Mouse (Mus musculus) left cerebral cortex, postnatal 25 days (tissue): ENCODE data around the gene Syt12. TPM values are rescaled to one million over a fixed set of nuclear protein-coding genes. Genes with fewer than 3 reads are reported as not detected.
A peak's percentile ranks its signal among the peaks of the same experiment; 100 is the strongest.

ENCODE experiments used
- DNase-seq, 2 experiments: peaks; one replicate each; pipeline ENCODE4 v3.0.0; 2022; ENCODE audit warnings: low spot score in 2 of 2, mixed read lengths in 1 of 2
- intact Hi-C: fragments of 180-260 bp; cut with DNase I; formaldehyde crosslinking; loops from one replicate; pipeline ENCODE4 v1.15.1; 2025
- total RNA-seq, 2 experiments: library from RNA; stranded (reverse); gene quantifications; 2 replicates each; pipeline ENCODE4 v1.2.3; 2021

Gene Syt12
- total RNA-seq, 2 experiments from 2014 or later, result 38.2 to 43.4 TPM

DNA sequence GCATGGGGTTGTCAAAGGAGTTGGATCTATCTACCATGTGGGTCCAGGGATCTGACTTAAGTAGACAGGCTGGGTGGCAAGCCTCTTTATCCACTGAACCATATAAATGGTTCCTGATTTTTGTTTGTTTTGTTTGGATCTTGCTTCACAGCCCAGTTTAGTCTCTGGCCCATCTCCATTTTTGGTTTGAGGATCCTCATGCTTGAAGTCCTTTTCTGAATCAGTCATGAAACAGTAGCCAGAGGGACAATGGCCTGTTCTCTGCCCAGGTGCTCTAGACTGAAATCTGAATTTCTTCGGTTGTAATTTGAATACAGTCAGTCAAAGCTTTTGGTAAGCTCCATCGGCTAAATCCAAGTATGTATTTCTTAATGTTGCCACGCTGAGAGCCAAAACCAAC lies 54.7 kb downstream of the Syt12 start:
- DNase-seq, result no peak
- intact Hi-C loops, result no loop called here

DNA sequence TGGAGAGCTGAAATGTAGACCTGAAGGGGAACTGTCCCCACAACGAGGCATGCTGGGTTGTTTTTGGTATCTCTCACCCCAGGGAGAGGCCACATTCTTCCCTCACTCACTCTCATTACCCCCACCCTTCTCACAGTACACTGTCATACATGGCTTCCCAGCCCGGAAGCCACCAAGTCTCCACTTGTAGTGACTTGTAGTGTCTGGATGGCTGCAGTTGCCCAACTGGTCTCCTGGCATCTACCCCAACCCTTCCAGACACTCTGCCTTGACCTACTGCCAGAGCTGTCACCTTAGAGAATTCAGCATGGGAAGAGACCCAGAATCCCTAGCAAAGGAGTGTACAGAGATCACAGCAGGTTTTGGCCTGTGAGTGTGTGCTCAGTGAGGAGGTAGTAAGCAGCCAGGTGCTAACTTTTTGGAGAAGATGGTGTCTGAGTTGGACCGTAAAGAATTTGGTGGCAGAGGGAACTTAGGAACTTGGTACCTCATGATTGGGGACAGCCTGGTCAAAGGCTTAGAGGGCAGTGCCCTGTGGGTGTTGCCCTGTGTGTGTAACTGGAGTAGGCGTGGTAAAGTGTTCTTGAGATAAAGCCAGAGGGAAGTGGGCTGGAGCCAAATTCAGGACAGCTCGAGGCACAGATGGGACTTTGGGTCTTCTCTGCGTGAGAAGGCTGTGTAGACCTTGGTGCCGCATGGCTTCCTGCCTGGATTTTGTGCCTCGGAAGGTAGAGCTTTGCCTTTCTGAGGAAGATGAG lies 56.9 kb downstream of the Syt12 start:
- intact Hi-C loops, result no loop called here
- no peak for DNase-seq

DNA sequence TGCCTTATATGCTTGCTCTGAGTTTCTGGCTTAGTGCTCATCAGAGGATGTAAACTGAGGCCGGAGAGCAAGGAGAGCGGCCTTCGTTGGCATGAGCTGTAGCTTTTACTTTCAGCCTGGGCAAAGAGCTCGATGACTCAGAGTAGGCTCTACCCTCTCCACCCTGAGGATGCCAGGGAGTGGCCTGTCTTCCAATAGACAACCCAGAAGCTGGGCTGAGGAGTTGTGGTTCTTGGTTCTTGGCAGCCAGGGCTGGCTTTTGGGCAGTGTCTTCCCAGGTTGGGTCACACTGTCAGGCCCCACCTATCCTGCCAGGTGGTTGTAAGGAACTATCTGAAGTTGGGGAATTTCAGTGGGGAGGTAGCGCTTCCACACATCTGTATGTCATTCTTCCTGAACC lies 57.5 kb downstream of the Syt12 start:
- intact Hi-C loops, result no loop called here

DNA sequence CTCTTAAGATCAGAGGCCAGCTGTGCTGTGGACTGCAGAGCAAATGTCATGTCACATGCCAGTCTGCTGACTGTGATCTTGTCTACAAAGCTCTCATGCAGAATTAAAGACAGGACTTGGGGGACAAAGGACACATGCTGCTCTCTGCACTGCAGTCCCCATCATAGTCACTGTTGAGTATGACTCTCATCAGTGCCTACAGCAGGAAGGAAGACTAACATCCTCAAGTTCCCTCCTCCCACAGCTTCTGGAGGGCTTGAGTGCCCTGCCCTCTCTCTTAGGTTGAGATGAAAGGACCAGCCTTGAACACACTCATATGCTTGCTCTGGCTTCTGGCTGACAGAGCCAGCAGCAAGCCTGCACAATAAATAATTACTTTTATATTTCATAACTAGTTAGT lies 59.5 kb downstream of the Syt12 start:
- no peak for DNase-seq
- intact Hi-C loops, result no loop called here

More for the DNA sequence above, 57.5 kb downstream of the Syt12 start:
- no peak for DNase-seq

DNA sequence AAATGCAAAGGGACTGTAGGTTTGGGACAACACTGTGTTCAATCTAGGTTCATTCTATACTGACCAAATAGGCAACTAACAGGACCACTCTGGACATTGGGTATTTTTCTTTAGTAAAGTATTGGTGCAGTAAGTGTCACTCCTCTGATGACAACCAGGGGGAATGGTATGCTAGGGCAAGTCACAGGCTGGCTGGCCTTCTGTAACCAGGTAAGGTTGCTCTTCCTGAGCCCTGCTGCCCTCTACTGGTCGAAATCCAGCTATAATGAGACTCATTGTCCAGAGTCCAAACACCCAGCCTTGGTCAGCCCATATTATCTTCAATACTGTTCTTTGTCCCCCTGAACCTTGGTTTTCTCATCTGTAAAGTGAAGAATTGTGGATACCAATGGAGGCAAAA lies 60.1 kb downstream of the Syt12 start:
- DNase-seq, result peak; percentile 46 to 65
- intact Hi-C loops, result no loop called here

DNA sequence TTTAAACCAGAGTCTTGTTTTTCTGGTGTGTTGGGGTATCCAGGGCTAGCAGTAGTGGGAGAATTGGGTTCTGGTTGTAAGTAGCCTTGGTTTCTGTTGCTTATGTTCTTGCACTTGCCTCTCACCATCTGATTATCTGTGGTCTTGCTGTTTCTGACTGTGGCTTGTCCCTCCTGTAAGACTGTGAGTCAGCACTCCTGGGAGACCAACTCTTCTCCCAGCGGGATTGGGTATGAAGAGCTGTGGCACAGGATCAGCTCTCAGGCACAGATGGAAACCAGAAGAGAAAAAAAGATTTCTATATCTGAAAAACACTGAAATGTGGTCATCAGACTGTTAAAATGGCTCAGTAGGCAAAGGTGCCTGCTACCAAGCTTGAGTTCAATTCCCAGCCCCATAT lies 62.6 kb downstream of the Syt12 start:
- no peak for DNase-seq
- intact Hi-C loops, result no loop called here

- DNase-seq, result no peak
- intact Hi-C loops, result no loop called here
These were observed 68.2 kb downstream of the Syt12 start for GRCm38 (mm10) chr19:4409062-4409461.

DNA sequence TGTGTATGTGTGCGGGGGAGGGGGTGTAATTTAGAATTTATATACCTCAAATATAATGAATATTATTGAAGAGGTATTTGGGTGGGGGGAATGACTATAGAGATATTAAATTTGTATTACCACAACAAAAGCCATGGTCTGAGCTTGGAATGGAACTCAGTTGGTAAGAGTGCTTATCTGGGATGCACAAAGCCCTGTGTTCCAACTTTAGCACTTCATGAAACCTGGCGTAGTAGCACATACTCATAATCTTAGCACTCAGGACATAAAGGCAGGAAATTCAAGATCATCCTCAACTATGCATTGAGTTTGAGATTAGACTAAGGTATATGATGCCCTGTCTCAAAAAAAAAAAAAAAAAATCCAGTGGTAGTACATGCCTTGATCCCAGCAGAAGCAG lies 72.4 kb downstream of the Syt12 start:
- no peak for DNase-seq
- intact Hi-C loops, result no loop called here

- intact Hi-C loops, result loop anchor here (5.0 kb wide), 1 partner anchor 593 kb away; the partner anchor contains the start of gene Npas4
These were observed 78.3 kb downstream of the Syt12 start for GRCm38 (mm10) chr19:4398959-4399358.

DNA sequence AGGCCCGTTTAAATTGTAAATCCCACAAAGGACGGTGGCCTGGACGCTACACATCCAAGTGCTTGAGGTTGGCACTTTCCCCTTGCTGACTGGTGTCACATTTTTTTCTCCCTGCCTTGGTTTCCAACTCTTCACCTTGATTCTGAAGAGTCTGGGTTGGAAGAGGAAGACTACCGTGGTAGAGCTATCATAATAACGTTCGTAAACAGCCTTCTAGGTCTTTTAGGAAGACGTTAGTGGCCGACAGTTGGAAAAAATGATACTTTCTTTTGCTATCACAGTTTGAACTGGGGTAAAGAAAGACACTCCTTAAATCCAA lies 78.7 kb downstream of the Syt12 start:
- intact Hi-C loops, result loop anchor here (5.0 kb wide), 1 partner anchor 594 kb away; the partner anchor contains the start of gene Npas4
- no peak for DNase-seq

More at GRCm38 (mm10) chr19:4398959-4399358, 78.3 kb downstream of the Syt12 start:
- no peak for DNase-seq

GRCm38 (mm10) chr19:4397798-4398629 lies 79.2 kb downstream of the Syt12 start, which contains the start of gene Kdm2a:
Kdm2a (minus strand) TSS chr19:4398285.
- intact Hi-C loops, result loop anchor here (2.0 to 5.0 kb wide), 3 partner anchors 63 to 594 kb away; partner anchors contain the start of genes Npas4 and Syt12
- DNase-seq, result peak; percentile 42 to 53

- DNase-seq, result peak; percentile 95 to 96
- intact Hi-C loops, result loop anchor here (2.0 to 5.0 kb wide), 3 partner anchors 62 to 595 kb away; partner anchors contain the start of genes Npas4 and Syt12
These were observed 80.0 kb downstream of the Syt12 start for GRCm38 (mm10) chr19:4396998-4397797.

GRCm38 (mm10) chr19:4396081-4396997 lies 80.9 kb downstream of the Syt12 start:
- intact Hi-C loops, result loop anchor here (2.0 to 5.0 kb wide), 3 partner anchors 62 to 596 kb away; partner anchors contain the start of genes Npas4 and Syt12
- DNase-seq, result peak; percentile 9 to 25

Other genes with a start within 250 kb of the Syt12 start
- gene Pold4, start 245.5 kb downstream of the Syt12 start, total RNA-seq, result 10 to 100 TPM; 14.0 to 18.6 TPM
- gene Ssh3, start 208.3 kb downstream of the Syt12 start, total RNA-seq, result 10 to 100 TPM; 52.3 to 58.2 TPM
- gene Ankrd13d, start 194.3 kb downstream of the Syt12 start, total RNA-seq, result 10 to 100 TPM; 70.0 to 76.6 TPM
- gene Grk2, start 171.2 kb downstream of the Syt12 start, total RNA-seq, result 100 to 1,000 TPM; 217 to 223 TPM
- 10 to 100 TPM; 71.5 to 75.1 TPM for gene Kdm2a, start 79.2 kb downstream of the Syt12 start, total RNA-seq
- under 1 TPM; 0.57 to 0.64 TPM for gene Rhod, start 38.0 kb downstream of the Syt12 start, total RNA-seq
- not detected for gene 2010003K11Rik, start 21.1 kb upstream of the Syt12 start, total RNA-seq
- 10 to 100 TPM; 56.9 to 66.3 TPM for gene Pcx, start 33.0 kb upstream of the Syt12 start, total RNA-seq
- gene Lrfn4, start 138.2 kb upstream of the Syt12 start, total RNA-seq, result 10 to 100 TPM; 47.2 to 47.3 TPM
- gene Rce1, start 148.2 kb upstream of the Syt12 start, total RNA-seq, result 10 to 100 TPM; 25.1 to 26.1 TPM
- 1 to 10 TPM; 1.1 to 1.3 TPM for gene Gm960, start 221.2 kb upstream of the Syt12 start, total RNA-seq
- gene Sptbn2, start 233.7 kb upstream of the Syt12 start, total RNA-seq, result 100 to 1,000 TPM; 659 to 669 TPM